Mouse (Mus musculus): ENCODE measurements around the gene Sox18. TPM values are rescaled to one million over a fixed set of nuclear protein-coding genes. Genes with fewer than 3 reads are reported as not detected.

Sox18 gene
- polyA plus RNA-seq, 1 experiment from 2014 or later, result 18.0 TPM

GRCm38 (mm10) chr2:181696801-181697420 lies 25.5 kb upstream of the Sox18 start:
- no peak for ATAC-seq
- Histone ChIP-seq H3K27me3 (replicated peaks; ENCODE audit: control insufficient read depth, insufficient read depth, low read length) (no peaks in the 10 kb centered on the region), H3K27ac (ENCODE audit: low read depth, low read length) (no peak overlapping the region), H3K9me3 (ENCODE audit: control insufficient read depth, low read length) (no peaks in the 10 kb centered on the region), H3K9ac (ENCODE audit: low read depth, low read length) (no peak overlapping the region), H3K4me3 (ENCODE audit: low read length) (no peak overlapping the region), H3K36me3 (ENCODE audit: control insufficient read depth, insufficient read depth, low read length) (no peaks in the 10 kb centered on the region), H3K4me1 (ENCODE audit: control insufficient read depth, insufficient read depth, low read depth, low read length) (peaks cover 11% of the 10 kb centered on the region), H3K4me2 (ENCODE audit: low read length) (no peak overlapping the region)
- 76% methylated on average over 33 of the region's 33 CpGs for WGBS

DNA sequence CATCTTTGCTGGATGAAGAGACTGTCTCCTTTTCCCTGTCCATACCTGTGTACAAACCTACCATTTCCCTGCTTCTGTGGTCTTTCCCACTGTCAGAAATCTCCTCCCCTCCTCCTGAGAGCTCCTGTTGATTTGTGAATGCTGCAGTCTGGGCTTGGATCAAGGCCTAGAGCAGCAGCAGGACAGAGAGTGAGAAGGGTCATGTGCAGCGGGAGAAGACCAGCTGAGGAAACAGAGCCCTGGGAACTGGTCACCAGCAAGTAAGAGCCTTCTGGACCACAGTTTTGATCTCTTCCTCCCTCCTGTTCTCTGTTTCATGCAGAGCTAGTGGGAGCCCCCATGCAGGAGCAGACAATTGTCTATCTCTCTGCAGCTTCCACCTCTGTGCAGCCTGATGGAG lies 24.3 kb upstream of the Sox18 start:
- no peak overlapping the region for H3K4me2 ChIP-seq (ENCODE audit: low read length)
- no peak for ATAC-seq
- no peak overlapping the region for H3K27ac ChIP-seq (ENCODE audit: low read depth, low read length)
- H3K4me1 ChIP-seq (ENCODE audit: control insufficient read depth, insufficient read depth, low read depth, low read length), result peaks cover 15% of the 10 kb centered on the region
- H3K9me3 ChIP-seq (ENCODE audit: control insufficient read depth, low read length), result no peaks in the 10 kb centered on the region
- no peaks in the 10 kb centered on the region for H3K36me3 ChIP-seq (ENCODE audit: control insufficient read depth, insufficient read depth, low read length)
- H3K4me3 ChIP-seq (ENCODE audit: low read length), result no peak overlapping the region
- WGBS, result 70% methylated on average over 1 of the region's 1 CpGs
- H3K27me3 ChIP-seq (replicated peaks; ENCODE audit: control insufficient read depth, insufficient read depth, low read length), result no peaks in the 10 kb centered on the region
- no peak overlapping the region; the same call in 1 of the 2 replicates for H3K9ac ChIP-seq (ENCODE audit: low read depth, low read length)

- no peak for ATAC-seq
- no peaks in the 10 kb centered on the region for H3K9me3 ChIP-seq (ENCODE audit: control insufficient read depth, low read length)
- H3K27ac ChIP-seq (ENCODE audit: low read depth, low read length), result no peak overlapping the region; the same call in 1 of the 2 replicates
- H3K4me1 ChIP-seq (ENCODE audit: control insufficient read depth, insufficient read depth, low read depth, low read length), result peaks cover 15% of the 10 kb centered on the region
- H3K4me2 ChIP-seq (ENCODE audit: low read length), result peak overlapping the region; percentile 97
- no peaks in the 10 kb centered on the region for H3K27me3 ChIP-seq (replicated peaks; ENCODE audit: control insufficient read depth, insufficient read depth, low read length)
- no peak overlapping the region; the same call in 1 of the 2 replicates for H3K4me3 ChIP-seq (ENCODE audit: low read length)
- H3K9ac ChIP-seq (ENCODE audit: low read depth, low read length), result no peak overlapping the region
- 86% methylated on average over 3 of the region's 3 CpGs for WGBS
- no peaks in the 10 kb centered on the region for H3K36me3 ChIP-seq (ENCODE audit: control insufficient read depth, insufficient read depth, low read length)
Observed at GRCm38 (mm10) chr2:181694581-181694980, 23.1 kb upstream of the Sox18 start.

DNA sequence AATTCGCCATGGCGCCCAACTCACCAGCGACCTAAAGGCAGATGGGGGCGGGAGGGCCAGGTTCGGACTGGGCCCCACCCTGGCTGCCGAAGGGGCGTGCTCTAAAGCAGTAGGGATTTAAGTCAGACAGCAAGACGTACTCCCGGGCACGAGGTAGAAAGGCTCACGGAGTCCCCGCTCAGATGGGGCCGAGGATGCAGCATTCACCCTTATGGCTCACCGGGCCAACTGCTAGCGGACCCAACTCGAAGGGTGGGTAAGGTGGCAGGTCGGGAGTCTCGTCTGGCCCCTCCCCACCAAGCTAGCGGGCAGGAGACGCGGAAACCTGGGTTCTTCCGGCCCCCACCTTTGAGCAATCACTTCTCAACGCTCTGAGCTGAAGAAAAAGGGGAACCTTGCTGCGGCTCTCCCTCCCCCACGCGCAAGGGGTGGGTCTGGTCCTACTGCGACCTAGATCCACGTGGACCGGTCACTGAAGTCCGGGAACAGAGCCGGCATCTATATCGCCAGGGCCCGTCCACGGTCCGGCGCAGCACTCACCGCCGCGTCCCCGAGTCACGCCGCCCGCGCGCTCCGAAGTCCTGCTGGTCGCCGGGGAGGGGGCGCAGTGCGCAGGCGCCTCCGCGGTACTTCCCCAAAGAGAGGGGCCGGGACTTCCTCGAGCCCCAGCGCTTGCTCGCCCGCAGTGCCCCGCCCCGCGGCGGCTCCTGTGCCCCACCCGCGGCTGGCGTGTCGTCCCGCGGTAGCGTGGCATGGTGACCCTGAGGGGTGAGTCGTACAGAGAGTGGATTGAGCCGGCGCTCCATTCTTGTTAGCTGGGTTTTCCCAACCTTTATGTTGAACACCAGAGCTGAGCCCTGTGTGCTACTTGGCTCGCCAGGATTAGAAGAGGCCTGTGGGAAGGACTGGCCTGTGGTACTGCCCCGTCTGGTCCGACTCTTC lies 22.2 kb upstream of the Sox18 start, which contains the start of gene Rgs19:
Gene Rgs19 (minus strand): TSS at position 639 of the 942 bp plus-strand sequence.
- H3K9me3 ChIP-seq (ENCODE audit: control insufficient read depth, low read length), result no peaks in the 10 kb centered on the region
- peaks cover 4% of the 10 kb centered on the region; the same call in 1 of the 2 replicates for H3K36me3 ChIP-seq (ENCODE audit: control insufficient read depth, insufficient read depth, low read length)
- peak within 1 kb of the TSS; percentile 60 for H3K4me3 ChIP-seq (ENCODE audit: low read length)
- peak within 1 kb of the TSS; percentile 85 for H3K9ac ChIP-seq (ENCODE audit: low read depth, low read length)
- H3K4me1 ChIP-seq (ENCODE audit: control insufficient read depth, insufficient read depth, low read depth, low read length), result peaks cover 15% of the 10 kb centered on the region
- no peaks in the 10 kb centered on the region for H3K27me3 ChIP-seq (replicated peaks; ENCODE audit: control insufficient read depth, insufficient read depth, low read length)
- under 1% methylated on average over 72 of the region's 75 CpGs for WGBS
- peak within 1 kb of the TSS; percentile 97 for H3K4me2 ChIP-seq (ENCODE audit: low read length)
- H3K27ac ChIP-seq (ENCODE audit: low read depth, low read length), result peak within 1 kb of the TSS; percentile 80
- peak; percentile 91 for ATAC-seq

DNA sequence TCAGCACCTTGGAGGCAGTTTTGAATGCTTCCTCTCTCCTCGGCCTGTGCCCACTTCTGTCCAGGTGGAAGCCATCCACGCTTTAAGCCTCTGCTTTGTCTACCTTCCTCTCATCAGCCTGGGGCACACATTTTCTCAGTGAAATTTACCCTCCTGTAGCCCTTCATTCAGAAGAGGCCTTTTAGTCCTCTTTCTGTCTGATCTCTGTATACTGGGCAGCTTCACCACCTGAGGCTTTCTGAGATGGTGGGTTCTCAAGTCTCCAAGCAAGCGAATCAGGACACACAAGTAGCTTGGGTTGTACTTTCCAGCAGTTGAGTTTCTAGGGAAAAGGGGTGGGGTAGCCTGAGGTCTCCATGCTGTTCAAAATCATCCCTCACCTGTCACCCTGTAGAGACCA lies 20.9 kb upstream of the Sox18 start:
- no peak for ATAC-seq
- WGBS, result 89% methylated on average over 3 of the region's 3 CpGs
- Histone ChIP-seq H3K27ac (ENCODE audit: low read depth, low read length) (no peak overlapping the region), H3K36me3 (ENCODE audit: control insufficient read depth, insufficient read depth, low read length) (peaks cover 9% of the 10 kb centered on the region; the same call in 1 of the 2 replicates), H3K27me3 (replicated peaks; ENCODE audit: control insufficient read depth, insufficient read depth, low read length) (no peaks in the 10 kb centered on the region), H3K9me3 (ENCODE audit: control insufficient read depth, low read length) (no peaks in the 10 kb centered on the region), H3K4me1 (ENCODE audit: control insufficient read depth, insufficient read depth, low read depth, low read length) (peaks cover 15% of the 10 kb centered on the region), H3K4me3 (ENCODE audit: low read length) (peak overlapping the region; percentile 60; the same call in 1 of the 2 replicates), H3K4me2 (ENCODE audit: low read length) (peak overlapping the region; percentile 97), H3K9ac (ENCODE audit: low read depth, low read length) (no peak overlapping the region)

GRCm38 (mm10) chr2:181691571-181691970 lies 20.1 kb upstream of the Sox18 start:
- 91% methylated on average over 4 of the region's 4 CpGs for WGBS
- ATAC-seq, result no peak

DNA sequence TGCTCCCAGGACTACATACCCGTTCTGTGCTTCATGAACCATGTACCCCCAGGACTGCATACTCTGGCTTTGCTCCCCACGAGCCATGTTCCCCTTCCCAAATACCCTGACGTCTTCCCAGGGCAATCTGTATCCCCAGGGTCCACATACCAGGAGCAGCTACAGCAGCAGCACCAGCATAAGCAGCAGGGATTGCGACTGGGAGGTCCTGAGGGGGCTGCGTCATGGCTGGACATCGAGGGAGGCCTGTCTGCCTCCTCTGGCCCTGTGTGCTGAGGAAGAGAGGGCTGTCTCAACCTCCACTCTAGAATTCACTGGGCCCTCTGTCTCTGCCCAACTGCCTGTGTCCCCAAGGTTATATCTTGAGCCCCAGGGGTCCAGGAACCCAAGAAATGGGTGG lies 19.6 kb upstream of the Sox18 start:
- no peaks in the 10 kb centered on the region for H3K27me3 ChIP-seq (replicated peaks; ENCODE audit: control insufficient read depth, insufficient read depth, low read length)
- no peaks in the 10 kb centered on the region for H3K9me3 ChIP-seq (ENCODE audit: control insufficient read depth, low read length)
- H3K4me3 ChIP-seq (ENCODE audit: low read length), result no peak overlapping the region
- ATAC-seq, result no peak
- peaks cover 9% of the 10 kb centered on the region; the same call in 1 of the 2 replicates for H3K36me3 ChIP-seq (ENCODE audit: control insufficient read depth, insufficient read depth, low read length)
- WGBS, result 88% methylated on average over 6 of the region's 6 CpGs
- H3K9ac ChIP-seq (ENCODE audit: low read depth, low read length), result no peak overlapping the region
- H3K4me2 ChIP-seq (ENCODE audit: low read length), result no peak overlapping the region
- no peak overlapping the region for H3K27ac ChIP-seq (ENCODE audit: low read depth, low read length)
- peaks cover 15% of the 10 kb centered on the region for H3K4me1 ChIP-seq (ENCODE audit: control insufficient read depth, insufficient read depth, low read depth, low read length)

More at GRCm38 (mm10) chr2:181691571-181691970, 20.1 kb upstream of the Sox18 start:
- Histone ChIP-seq H3K36me3 (ENCODE audit: control insufficient read depth, insufficient read depth, low read length) (peaks cover 9% of the 10 kb centered on the region; the same call in 1 of the 2 replicates), H3K27me3 (replicated peaks; ENCODE audit: control insufficient read depth, insufficient read depth, low read length) (no peaks in the 10 kb centered on the region), H3K4me2 (ENCODE audit: low read length) (no peak overlapping the region), H3K4me3 (ENCODE audit: low read length) (no peak overlapping the region), H3K9me3 (ENCODE audit: control insufficient read depth, low read length) (no peaks in the 10 kb centered on the region), H3K4me1 (ENCODE audit: control insufficient read depth, insufficient read depth, low read depth, low read length) (peaks cover 15% of the 10 kb centered on the region), H3K27ac (ENCODE audit: low read depth, low read length) (no peak overlapping the region), H3K9ac (ENCODE audit: low read depth, low read length) (no peak overlapping the region)

DNA sequence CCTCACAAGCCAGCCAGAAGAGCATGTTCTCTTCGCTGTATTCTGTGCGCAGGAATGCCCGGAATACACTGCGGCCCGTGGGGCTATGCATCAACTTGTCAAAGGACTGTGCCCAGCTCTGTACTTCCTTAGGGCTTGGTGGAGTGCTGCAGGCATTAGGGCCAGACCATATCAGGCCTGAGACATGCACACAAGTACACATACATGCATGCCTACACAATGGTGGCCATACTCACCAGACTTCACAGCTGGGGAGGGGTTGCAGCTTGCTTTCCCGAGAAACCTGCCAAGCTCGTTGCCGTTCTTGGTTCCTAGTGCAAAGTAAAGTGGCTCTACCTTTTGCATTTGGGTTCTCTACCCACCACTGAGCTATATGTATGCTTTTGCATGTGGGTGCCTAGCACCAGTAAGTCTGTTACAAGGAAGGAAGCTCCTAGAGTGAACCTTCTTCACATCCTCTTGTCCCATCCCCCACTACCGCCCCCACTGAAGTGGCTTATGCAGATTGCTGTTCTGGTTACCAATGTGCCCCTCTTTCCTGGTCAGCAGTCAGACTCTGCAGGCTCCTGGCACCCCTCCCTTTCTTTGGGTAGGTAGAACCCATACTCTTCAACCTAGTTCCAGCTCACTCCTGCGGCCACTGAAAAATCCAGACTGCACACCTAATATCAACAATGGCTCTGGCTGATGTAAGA lies 18.2 kb upstream of the Sox18 start:
- Histone ChIP-seq H3K9me3 (ENCODE audit: control insufficient read depth, low read length) (no peaks in the 10 kb centered on the region), H3K9ac (ENCODE audit: low read depth, low read length) (no peak overlapping the region), H3K4me2 (ENCODE audit: low read length) (no peak overlapping the region), H3K4me1 (ENCODE audit: control insufficient read depth, insufficient read depth, low read depth, low read length) (peaks cover 15% of the 10 kb centered on the region), H3K36me3 (ENCODE audit: control insufficient read depth, insufficient read depth, low read length) (peaks cover 9% of the 10 kb centered on the region; the same call in 1 of the 2 replicates), H3K4me3 (ENCODE audit: low read length) (no peak overlapping the region), H3K27me3 (replicated peaks; ENCODE audit: control insufficient read depth, insufficient read depth, low read length) (no peaks in the 10 kb centered on the region), H3K27ac (ENCODE audit: low read depth, low read length) (no peak overlapping the region)
- WGBS, result 90% methylated on average over 10 of the region's 10 CpGs
- no peak for ATAC-seq

Measured in hindbrain, embryonic 16.5 days (tissue).